Mouse (Mus musculus) cerebellum, adult 2 months (tissue): Measurements from ENCODE around the gene Rassf10. TPM values are rescaled to one million over a fixed set of nuclear protein-coding genes. Genes with fewer than 3 reads are reported as not detected.

Experiments used
- DNase-seq, 2 experiments: peaks; one replicate each; pipeline ENCODE4 v3.0.0; 2021
- H3K27ac ChIP-seq: fragments of 200-500 bp; 2 replicates; pipeline ENCODE4 v1.5.1; 2012; ENCODE audit warnings: low read length, control low read depth, inconsistent platforms; ENCODE audit not compliant: insufficient read depth
- H3K27me3 ChIP-seq: fragments of 200-500 bp; 2 replicates; pipeline ENCODE4 v1.6.1; 2012; ENCODE audit warnings: inconsistent platforms, mild to moderate bottlenecking, low read length, moderate library complexity; ENCODE audit not compliant: control insufficient read depth, insufficient read depth
- H3K4me1 ChIP-seq: fragments of 200-500 bp; 2 replicates; pipeline ENCODE4 v1.6.1; 2011; ENCODE audit warnings: low read length; ENCODE audit not compliant: control insufficient read depth, insufficient read depth
- H3K4me3 ChIP-seq: fragments of 200-500 bp; replicated peaks from 2 replicates; pipeline ENCODE3; 2011; ENCODE audit warnings: mild to moderate bottlenecking, low read depth, low read length, control low read depth; ENCODE audit not compliant: insufficient read depth
- CTCF ChIP-seq: fragments of 200-500 bp; IDR thresholded peaks from 2 replicates; pipeline ENCODE4 v1.5.1; 2011; ENCODE audit warnings: low read depth, mild to moderate bottlenecking, control low read depth, low read length, moderate library complexity, borderline replicate concordance; ENCODE audit not compliant: insufficient read depth
- POLR2A ChIP-seq: fragments of 200-500 bp; IDR thresholded peaks from 2 replicates; pipeline ENCODE4 v1.6.1; 2011; ENCODE audit warnings: low read length, control low read depth, borderline replicate concordance; ENCODE audit not compliant: insufficient read depth
- WGBS: fragments of 180-500 bp; shearing (Covaris S2); methylation state at CpG from one replicate; pipeline ENCODE4 v1.1.7; 2018; 5-methylcytosine and 5-hydroxymethylcytosine counted together
- polyA plus RNA-seq: library from polyadenylated mRNA; depleted of rRNA; stranded (reverse); fragments of >200 nt; gene quantifications from 2 replicates; pipeline ENCODE4 v1.2.3, GENCODE M21; 2012

The Rassf10 gene
- polyA plus RNA-seq, 1 experiment = 0.70 TPM

DNA sequence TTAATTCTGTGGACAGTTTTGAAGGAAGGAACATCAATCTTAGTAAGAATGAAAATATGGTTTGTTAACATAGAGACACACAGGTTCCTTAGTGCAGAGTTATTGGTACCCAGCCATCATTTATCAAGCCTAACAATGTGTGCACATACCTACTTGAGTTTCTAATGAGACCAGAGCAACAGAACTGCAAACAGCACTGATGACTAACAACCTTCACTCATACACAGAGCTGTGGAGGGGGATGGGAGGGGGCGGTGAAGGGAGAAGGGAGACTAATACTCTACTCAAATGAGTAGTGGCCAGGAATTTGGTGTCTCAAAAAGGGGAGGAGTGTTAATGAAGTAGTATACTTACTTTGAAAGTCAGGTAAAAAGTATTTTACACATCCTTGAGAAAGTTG, 10.7 kb upstream of the Rassf10 start:
- WGBS = 86% methylated on average over 1 of the region's 1 CpGs
- Histone ChIP-seq H3K4me1 (no peaks in the 10 kb centered on the region), H3K27ac (no peak overlapping the region), H3K4me3 (no peak overlapping the region), H3K27me3 (no peaks in the 10 kb centered on the region)
- no peak for TF ChIP-seq POLR2A
- no peak for TF ChIP-seq CTCF
- DNase-seq = no peak

DNA sequence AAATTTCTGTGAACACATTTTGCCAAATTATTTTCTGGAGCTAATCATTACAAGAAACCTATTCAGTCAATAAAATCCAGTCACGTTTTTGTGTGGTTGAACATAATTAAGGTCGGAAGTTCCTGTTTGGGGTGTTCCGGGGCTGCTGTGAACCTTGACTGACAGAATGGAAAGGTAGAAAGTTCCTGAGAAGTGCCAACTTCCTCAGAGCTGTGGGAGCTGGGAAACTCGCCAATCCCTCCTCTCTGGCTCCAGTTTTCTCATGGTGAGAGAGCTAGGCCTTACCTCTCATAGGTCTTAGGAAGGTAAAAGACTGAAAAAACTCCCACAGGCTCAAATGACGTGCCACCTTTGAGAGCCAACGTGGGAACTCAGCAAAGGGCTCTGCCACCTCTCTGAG, 7.1 kb upstream of the Rassf10 start:
- H3K4me3 ChIP-seq = no peak overlapping the region
- 35% methylated on average over 6 of the region's 6 CpGs for WGBS
- H3K4me1 ChIP-seq = no peaks in the 10 kb centered on the region
- no peak for DNase-seq
- no peak overlapping the region for H3K27ac ChIP-seq
- H3K27me3 ChIP-seq = no peaks in the 10 kb centered on the region
- TF ChIP-seq POLR2A = no peak
- no peak for TF ChIP-seq CTCF

DNA sequence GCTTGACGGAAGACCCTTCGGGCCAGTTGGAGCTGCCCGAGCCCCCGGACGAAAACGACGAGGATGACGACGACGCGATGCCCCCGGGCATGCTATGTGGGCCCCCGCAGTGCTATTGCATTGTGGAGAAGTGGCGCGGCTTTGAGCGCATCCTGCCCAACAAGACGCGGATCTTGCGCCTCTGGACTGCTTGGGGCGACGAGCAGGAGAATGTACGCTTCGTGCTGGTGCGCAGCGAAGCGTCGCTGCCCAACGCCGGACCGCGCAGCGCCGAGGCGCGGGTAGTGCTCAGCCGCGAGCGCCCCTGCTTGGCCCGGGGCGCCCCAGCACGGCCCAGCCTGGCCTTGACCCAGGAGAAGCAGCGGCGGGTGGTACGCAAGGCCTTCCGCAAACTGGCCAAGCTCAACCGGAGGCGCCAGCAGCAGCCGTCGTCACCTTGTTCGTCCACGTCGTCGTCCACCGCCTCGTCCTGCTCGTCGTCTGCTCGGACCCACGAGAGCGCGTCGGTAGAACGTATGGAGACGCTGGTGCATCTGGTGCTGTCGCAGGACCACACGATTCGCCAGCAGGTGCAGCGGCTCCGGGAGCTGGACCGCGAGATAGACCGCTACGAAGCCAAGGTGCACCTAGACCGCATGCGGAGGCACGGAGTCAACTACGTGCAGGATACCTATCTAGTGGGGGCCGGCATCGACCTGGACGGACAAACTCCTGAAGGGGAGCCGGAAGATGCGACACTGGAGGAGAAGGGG, 765 bp downstream of the Rassf10 start:
- Histone ChIP-seq H3K4me3 (peak overlapping the region; percentile 21), H3K27me3 (peaks cover 2% of the 10 kb centered on the region; the same call in 1 of the 2 replicates), H3K4me1 (peaks cover 2% of the 10 kb centered on the region; the same call in 1 of the 2 replicates), H3K27ac (no peak overlapping the region)
- under 1% methylated on average over 82 of the region's 82 CpGs for WGBS
- no peak for TF ChIP-seq POLR2A
- TF ChIP-seq CTCF = no peak
- peak; percentile 11 to 33 for DNase-seq

DNA sequence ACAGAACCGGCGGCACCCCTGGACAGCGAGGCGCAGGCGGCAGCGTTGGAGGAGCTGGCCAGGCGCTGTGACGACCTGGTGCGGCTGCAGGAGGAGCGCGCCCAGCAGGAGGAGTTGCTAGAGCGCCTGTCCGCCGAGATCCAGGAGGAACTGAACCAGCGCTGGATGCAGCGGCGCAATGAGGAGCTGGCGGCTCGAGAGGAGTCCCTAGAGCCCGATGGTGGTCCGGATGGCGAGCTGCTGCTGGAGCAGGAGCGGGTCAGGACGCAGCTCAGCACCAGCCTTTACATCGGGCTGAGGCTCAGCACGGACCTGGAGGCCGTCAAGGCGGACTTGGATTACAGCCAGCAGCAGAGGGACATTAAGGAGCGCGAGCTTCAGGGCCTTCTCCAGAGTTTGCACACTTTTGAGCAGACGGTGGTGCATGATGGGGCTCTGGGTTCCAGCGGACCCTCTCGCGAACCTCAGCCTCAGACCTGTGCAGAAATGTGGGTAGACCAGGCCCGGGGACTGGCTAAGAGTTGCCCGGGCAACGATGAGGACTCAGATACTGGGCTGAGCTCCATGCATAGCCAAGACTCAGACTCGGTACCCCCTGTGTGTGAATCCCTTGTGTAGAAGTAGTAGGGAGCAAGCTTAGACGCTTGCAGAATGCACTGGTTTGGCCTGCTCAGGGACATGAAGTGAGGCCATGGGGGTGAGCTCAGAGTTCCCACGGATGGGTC, 1.5 kb downstream of the Rassf10 start:
- Histone ChIP-seq H3K27ac (no peak overlapping the region), H3K4me3 (peak overlapping the region; percentile 21), H3K4me1 (peaks cover 2% of the 10 kb centered on the region; the same call in 1 of the 2 replicates), H3K27me3 (peaks cover 2% of the 10 kb centered on the region; the same call in 1 of the 2 replicates)
- DNase-seq = peak; percentile 16 to 38
- 13% methylated on average over 40 of the region's 40 CpGs for WGBS
- TF ChIP-seq POLR2A (no peak), CTCF (no peak)

DNA sequence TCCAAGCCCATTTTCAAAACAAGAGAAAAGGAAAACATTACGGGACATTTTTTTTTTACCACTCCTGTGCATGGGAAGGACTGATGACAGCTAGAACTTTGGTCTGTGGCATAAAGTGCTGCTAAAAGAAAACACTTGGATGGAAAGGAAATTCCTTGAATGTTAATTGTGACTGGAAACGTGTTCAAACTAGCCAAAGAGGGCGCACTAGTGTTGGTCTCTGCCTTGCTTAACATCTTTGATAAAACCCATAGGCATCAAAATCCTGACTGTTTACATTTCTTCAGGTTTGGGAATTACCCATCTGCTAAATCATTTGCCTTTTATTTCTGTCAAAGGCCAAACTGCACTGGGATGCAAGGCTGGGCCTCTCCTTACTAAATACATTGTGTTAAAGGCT, 2.2 kb downstream of the Rassf10 start:
- Histone ChIP-seq H3K27me3 (peaks cover 2% of the 10 kb centered on the region; the same call in 1 of the 2 replicates), H3K4me1 (peaks cover 2% of the 10 kb centered on the region; the same call in 1 of the 2 replicates), H3K4me3 (no peak overlapping the region), H3K27ac (no peak overlapping the region)
- DNase-seq = no peak
- 89% methylated on average over 3 of the region's 3 CpGs for WGBS
- TF ChIP-seq POLR2A (no peak), CTCF (no peak)

DNA sequence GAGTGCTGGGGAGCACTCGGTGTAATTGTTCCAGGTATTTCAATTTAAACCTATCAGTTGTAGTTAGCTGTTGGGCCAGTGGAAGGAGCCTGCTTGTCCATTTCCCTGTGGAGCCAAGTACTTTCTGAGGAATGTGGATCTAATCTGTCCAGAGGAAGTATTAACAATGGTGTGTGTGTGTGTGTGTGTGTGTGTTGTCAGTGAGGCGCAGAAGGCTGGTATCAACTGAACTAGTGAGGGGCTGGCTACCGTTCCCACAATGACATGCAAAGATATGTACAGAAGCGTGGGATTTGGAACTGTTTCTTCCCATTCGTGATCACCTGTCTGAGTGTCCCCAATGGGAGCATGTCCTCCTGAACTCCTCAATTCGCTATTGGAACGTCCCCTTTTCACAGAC, 3.2 kb downstream of the Rassf10 start:
- H3K4me3 ChIP-seq = no peak overlapping the region

DNA sequence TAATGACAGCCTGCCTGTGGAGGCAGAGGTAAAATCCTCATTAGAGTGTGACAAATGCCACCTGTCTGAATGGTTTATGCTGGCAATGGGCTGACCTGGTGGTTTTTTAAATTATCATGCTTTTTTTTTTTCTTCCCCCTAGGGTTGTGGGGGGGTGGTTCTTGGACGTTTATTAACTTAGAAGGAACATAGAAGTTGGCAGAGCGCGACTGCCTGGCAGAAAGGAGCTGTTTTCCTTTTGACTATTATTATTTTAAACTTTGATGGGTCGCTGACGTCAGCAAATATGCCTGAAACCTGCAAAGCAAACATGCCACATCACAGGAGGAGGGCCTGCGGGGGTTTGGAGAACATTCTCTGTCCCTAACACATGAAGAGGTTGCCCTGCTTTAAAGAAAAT, 3.9 kb downstream of the Rassf10 start:
- H3K4me1 ChIP-seq = peaks cover 2% of the 10 kb centered on the region; the same call in 1 of the 2 replicates
- H3K27me3 ChIP-seq = peaks cover 2% of the 10 kb centered on the region; the same call in 1 of the 2 replicates
- WGBS = 59% methylated on average over 6 of the region's 6 CpGs
- TF ChIP-seq POLR2A = no peak
- no peak for TF ChIP-seq CTCF
- H3K27ac ChIP-seq = no peak overlapping the region
- no peak overlapping the region for H3K4me3 ChIP-seq
- DNase-seq = no peak

More for the DNA sequence above, 3.2 kb downstream of the Rassf10 start:
- no peak for DNase-seq
- TF ChIP-seq POLR2A (no peak), CTCF (no peak)
- H3K27me3 ChIP-seq = peaks cover 2% of the 10 kb centered on the region; the same call in 1 of the 2 replicates
- peaks cover 2% of the 10 kb centered on the region; the same call in 1 of the 2 replicates for H3K4me1 ChIP-seq
- no peak overlapping the region for H3K27ac ChIP-seq
- WGBS = 81% methylated on average over 7 of the region's 7 CpGs
